Mouse (Mus musculus): ENCODE results near the gene Pxylp1. TPM values are rescaled to one million over a fixed set of nuclear protein-coding genes. Genes with fewer than 3 reads are reported as not detected.

Pxylp1 gene
- polyA plus RNA-seq, 1 experiment, result 0.04 TPM

DNA sequence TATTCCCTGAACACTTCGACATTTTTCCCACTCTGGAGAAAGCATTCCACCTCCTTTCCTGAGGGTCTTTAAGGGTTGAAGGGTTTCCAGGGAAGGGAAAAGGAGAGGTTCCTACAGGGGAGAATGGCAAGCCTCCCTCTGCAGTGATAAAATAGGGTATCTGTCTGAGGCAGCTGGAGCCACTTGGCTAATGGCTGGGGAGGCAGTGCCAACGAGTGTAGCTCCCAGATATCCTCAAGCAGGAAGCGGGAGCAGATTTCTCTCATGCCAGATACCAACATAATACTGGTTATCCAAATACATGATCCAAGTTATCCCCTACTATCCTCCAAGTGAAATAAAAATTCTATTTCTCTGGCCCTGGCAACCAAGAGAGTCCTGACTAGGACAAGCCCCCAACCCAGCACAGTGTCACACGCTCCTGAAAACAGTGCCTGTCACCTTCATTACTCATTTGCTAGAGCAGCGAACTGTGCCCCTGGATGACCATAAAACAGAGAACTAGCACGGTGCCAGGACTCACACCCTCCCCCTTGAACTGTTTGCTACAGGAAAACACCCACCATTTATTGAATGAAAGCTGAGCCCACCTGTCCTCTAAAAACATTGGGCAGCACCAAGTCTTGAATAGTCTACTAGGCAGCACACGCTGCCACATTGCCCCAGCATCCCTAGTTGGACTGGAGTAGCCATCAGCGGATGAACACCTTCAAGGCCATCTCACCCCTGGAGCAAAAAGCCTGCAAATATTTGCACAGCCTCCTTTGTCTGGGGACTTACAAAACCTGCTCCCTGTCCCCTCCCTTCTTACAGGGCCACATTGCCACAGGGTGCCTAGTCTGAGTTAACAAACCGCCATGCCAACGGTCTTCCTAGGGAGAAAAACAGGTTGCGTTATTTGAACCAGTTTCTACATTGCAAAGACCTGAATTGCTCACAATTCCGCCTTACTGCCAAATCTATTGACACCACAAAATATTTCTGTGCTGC is 833 bp downstream of the Pxylp1 start:
- Histone ChIP-seq H3K4me1 (peaks cover 17% of the 10 kb centered on the region), H3K27me3 (replicated peaks) (peaks cover 58% of the 10 kb centered on the region), H3K4me3 (replicated peaks) (no peak overlapping the region), H3K9me3 (peaks cover 8% of the 10 kb centered on the region), H3K36me3 (replicated peaks; ENCODE audit: low read length) (no peaks in the 10 kb centered on the region)
- TF ChIP-seq GATA1 (IDR thresholded peaks at IDR 0.05; ENCODE audit: borderline replicate concordance, low read length) (no peak), FLI1 (IDR thresholded peaks at IDR 0.05; ENCODE audit: low read length) (no peak)

DNA sequence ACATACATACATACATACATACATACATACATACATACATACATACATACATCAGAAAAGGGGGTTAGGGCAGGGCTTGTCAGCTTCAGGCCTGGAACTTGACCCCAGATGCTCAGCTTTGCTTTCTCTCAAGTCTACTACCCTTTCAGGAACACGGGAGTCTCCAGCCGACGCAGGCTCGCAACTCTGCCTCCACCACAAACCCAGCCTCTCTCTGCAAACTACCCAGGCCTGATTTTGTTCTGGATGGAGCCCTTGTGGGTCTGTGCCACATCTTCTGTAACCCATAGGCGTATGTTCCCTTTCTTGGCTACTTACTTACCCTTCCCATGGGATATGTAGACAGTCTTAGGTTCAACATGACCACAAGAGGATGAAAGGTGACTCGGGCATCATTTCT is 1.7 kb downstream of the Pxylp1 start:
- Histone ChIP-seq H3K27me3 (replicated peaks) (peaks cover 66% of the 10 kb centered on the region), H3K36me3 (replicated peaks; ENCODE audit: low read length) (no peaks in the 10 kb centered on the region), H3K9me3 (peaks cover 8% of the 10 kb centered on the region), H3K4me1 (peaks cover 17% of the 10 kb centered on the region), H3K4me3 (replicated peaks) (no peak overlapping the region)
- TF ChIP-seq GATA1 (IDR thresholded peaks at IDR 0.05; ENCODE audit: borderline replicate concordance, low read length) (no peak), FLI1 (IDR thresholded peaks at IDR 0.05; ENCODE audit: low read length) (no peak)

DNA sequence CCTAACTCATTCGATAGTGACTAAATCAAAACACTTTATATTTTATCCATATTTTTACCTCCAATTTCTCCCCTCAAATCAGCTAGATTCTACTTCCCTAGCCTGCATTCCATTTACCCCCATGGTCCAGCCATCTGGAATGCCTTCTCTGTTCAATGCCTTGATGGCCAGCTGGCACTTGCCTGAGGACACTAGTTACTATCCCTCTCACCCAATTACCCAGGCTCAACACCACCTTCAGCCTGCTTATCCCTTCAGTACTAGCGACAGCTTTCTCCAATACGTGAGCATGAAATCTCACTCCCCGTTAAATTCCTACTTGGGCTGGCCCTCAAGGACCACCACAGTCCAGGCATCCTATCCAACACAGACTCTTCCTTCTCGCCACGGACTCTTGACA is 2.2 kb downstream of the Pxylp1 start:
- Histone ChIP-seq H3K4me3 (replicated peaks) (no peak overlapping the region), H3K9me3 (peaks cover 8% of the 10 kb centered on the region), H3K27me3 (replicated peaks) (peaks cover 69% of the 10 kb centered on the region), H3K4me1 (peaks cover 17% of the 10 kb centered on the region), H3K36me3 (replicated peaks; ENCODE audit: low read length) (no peaks in the 10 kb centered on the region)
- TF ChIP-seq FLI1 (IDR thresholded peaks at IDR 0.05; ENCODE audit: low read length), result no peak
- TF ChIP-seq GATA1 (IDR thresholded peaks at IDR 0.05; ENCODE audit: borderline replicate concordance, low read length), result no peak

DNA sequence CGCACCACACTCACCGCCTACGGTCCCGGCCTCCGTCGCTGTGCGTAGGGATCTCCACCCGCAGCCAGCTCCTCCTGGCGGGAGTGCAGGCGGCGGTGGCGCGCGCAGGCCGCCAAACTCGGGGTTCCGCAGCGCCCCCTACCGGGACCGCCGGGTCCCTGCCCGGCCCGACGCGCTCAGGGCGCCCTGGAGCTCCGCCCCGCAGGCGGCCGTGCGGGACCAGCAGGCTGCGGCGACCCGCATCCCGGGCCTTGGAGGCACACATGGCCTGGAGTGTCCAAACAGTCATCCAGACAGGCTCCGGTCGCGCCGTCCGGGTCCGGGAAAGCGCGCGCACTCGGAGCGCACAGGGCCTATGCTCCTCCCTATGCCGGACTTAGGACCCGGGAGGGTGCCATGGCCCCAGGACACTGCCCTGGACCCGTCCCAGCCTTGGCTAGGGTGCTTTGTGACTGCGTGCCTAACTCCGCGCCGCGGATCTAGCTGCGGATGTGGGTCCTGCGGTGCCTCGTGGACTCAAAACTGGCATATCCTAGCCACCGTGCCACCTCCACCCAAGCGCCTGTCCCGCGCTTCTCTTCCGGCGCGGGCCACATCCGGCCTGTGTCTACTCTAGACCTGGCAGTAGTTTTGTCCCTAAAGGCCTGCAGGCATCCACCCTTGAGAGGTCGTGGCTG is 3.0 kb downstream of the Pxylp1 start:
- Histone ChIP-seq H3K9me3 (peaks cover 6% of the 10 kb centered on the region), H3K4me1 (peaks cover 17% of the 10 kb centered on the region), H3K36me3 (replicated peaks; ENCODE audit: low read length) (no peaks in the 10 kb centered on the region), H3K27me3 (replicated peaks) (peaks cover 71% of the 10 kb centered on the region), H3K4me3 (replicated peaks) (peak overlapping the region; percentile 93)
- TF ChIP-seq FLI1 (IDR thresholded peaks at IDR 0.05; ENCODE audit: low read length) (no peak), GATA1 (IDR thresholded peaks at IDR 0.05; ENCODE audit: borderline replicate concordance, low read length) (no peak)

DNA sequence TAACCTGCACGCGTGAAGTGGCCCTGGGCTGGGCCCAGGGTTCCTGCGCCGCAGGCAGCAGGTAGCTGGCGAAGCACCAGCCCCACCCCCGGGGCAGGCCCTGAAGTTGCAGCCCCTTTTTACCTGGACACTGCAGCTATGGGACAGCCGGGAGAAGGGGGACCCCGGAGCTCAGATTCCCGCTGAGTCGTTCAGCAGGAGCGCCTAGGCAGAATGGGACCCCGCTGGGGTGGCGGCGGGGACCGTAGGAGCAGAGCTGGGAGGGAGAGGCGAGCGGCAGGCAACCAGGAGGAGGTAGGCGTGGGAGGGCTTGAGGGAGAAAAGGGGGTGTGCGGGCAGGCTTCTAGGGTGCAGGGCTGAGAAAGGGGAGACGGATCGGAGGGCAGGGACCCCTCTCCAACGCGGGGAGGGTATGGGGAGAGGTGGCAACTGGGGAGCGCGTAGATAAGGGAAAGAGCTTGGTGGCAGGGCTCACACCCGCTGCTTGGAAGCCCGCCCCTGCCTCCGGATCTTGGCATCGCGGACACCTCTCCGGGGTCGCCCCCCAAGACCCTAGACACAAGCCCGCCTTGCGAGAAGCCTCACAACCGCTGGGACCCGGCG is 3.6 kb downstream of the Pxylp1 start:
- H3K4me3 ChIP-seq (replicated peaks), result peak overlapping the region; percentile 93

DNA sequence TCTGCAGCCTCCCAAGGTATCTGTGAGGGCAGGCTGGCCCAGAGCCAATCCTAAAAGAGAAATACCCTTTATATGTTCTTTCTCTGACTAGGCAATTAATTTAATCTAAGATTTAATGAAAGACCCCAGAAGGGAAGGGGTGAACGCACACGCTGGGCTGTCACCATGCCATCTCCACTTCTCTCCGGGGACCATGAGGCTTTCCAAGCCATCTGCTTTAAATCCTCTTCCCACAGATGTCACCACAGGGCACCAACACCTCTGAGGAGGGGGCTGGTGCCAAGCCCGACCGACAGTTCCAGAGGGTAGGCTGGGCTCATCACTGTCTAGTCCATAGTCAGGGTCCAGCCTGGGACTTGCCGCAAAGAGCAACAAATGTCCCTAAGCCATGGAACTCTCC is 4.5 kb downstream of the Pxylp1 start:
- no peaks in the 10 kb centered on the region for H3K36me3 ChIP-seq (replicated peaks; ENCODE audit: low read length)
- peaks cover 72% of the 10 kb centered on the region for H3K27me3 ChIP-seq (replicated peaks)
- peaks cover 17% of the 10 kb centered on the region for H3K4me1 ChIP-seq
- no peaks in the 10 kb centered on the region for H3K9me3 ChIP-seq
- no peak for TF ChIP-seq GATA1 (IDR thresholded peaks at IDR 0.05; ENCODE audit: borderline replicate concordance, low read length)
- no peak for TF ChIP-seq FLI1 (IDR thresholded peaks at IDR 0.05; ENCODE audit: low read length)
- no peak overlapping the region for H3K4me3 ChIP-seq (replicated peaks)

More for the DNA sequence above, 3.6 kb downstream of the Pxylp1 start:
- peaks cover 17% of the 10 kb centered on the region for H3K4me1 ChIP-seq
- no peak for TF ChIP-seq FLI1 (IDR thresholded peaks at IDR 0.05; ENCODE audit: low read length)
- no peak for TF ChIP-seq GATA1 (IDR thresholded peaks at IDR 0.05; ENCODE audit: borderline replicate concordance, low read length)
- peaks cover 72% of the 10 kb centered on the region for H3K27me3 ChIP-seq (replicated peaks)
- H3K36me3 ChIP-seq (replicated peaks; ENCODE audit: low read length), result no peaks in the 10 kb centered on the region
- H3K9me3 ChIP-seq, result peaks cover 3% of the 10 kb centered on the region

DNA sequence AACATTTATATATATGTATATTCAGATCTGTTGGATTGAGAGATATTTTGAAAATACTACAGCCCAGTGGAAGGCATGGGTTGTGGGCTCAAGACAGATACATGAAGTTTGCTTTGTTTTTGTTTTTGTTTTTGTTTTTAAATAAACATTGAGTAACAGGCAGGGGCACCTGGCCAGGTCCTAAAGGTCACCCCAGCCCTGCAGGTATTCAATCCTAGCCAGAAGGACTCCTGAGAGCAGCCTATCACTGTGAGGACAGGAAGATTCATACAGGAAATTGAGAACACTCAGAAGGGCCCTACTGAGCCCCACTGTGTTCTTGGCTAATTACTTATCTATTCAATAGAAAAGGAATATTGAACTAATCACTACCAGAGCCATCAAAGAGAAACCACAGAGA is 5.0 kb downstream of the Pxylp1 start:
- Histone ChIP-seq H3K4me1 (peaks cover 17% of the 10 kb centered on the region), H3K27me3 (replicated peaks) (peaks cover 74% of the 10 kb centered on the region), H3K4me3 (replicated peaks) (no peak overlapping the region), H3K9me3 (no peaks in the 10 kb centered on the region), H3K36me3 (replicated peaks; ENCODE audit: low read length) (no peaks in the 10 kb centered on the region)
- TF ChIP-seq GATA1 (IDR thresholded peaks at IDR 0.05; ENCODE audit: borderline replicate concordance, low read length) (no peak), FLI1 (IDR thresholded peaks at IDR 0.05; ENCODE audit: low read length) (no peak)

DNA sequence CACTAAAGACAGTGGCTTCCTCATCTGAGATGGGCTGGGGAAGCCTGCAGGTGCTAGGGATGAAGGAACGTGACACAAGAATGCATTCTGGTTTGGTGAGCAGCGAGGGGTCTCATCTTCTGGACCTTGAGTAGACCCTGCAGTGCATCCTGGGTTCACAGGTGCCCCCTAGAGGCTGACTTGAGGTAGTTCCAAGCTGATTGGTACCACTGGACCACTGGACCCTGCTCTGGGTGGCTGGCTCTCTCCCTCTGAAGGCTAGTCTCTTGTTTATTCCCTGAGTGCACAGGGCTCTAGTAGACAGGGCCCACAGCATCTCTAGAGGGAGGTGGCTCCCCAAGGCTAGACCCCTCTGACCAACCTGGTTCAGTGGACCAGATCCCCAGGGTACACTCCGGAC is 6.7 kb downstream of the Pxylp1 start:
- no peaks in the 10 kb centered on the region for H3K9me3 ChIP-seq
- TF ChIP-seq FLI1 (IDR thresholded peaks at IDR 0.05; ENCODE audit: low read length) (no peak), GATA1 (IDR thresholded peaks at IDR 0.05; ENCODE audit: borderline replicate concordance, low read length) (no peak)
- peaks cover 17% of the 10 kb centered on the region for H3K4me1 ChIP-seq
- no peaks in the 10 kb centered on the region for H3K36me3 ChIP-seq (replicated peaks; ENCODE audit: low read length)
- peaks cover 63% of the 10 kb centered on the region for H3K27me3 ChIP-seq (replicated peaks)
- no peak overlapping the region for H3K4me3 ChIP-seq (replicated peaks)

DNA sequence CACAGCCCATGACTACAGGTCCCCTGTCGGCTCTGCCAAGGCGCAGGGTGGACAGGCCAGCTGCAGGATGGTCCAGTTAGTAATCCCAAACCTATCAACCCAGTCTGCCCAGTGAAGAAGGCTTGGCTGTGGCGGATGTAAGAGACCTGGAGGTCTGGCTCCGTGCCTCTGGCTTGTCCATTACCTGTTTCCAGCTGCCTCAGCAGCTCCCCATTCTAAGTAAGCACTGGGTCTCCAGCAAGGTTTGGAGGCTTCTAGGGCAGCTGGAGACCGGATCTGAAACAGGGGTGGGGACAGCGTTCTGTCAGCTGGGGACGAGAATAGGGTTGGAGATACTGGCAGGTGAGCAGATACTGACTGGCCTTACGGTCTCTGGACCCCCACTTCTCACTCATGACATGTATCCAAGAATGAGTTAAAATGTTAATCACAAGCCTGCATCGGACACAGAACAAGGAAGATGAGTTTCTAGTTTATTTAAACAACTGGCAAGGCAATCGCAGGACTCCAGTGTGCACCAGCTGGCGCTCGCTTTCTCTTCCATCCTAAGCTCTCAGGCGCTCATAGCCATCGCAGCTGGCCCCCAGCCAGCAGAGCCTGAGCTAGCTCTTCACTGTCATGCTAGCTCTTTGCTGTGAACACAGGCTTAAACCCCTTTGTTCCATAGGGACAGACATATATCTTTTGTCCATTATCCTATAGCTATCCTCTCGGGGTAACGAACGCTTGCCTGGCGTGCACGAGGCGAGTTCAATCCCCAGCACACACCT is 9.8 kb downstream of the Pxylp1 start:
- Histone ChIP-seq H3K9me3 (no peaks in the 10 kb centered on the region), H3K27me3 (replicated peaks) (peaks cover 43% of the 10 kb centered on the region), H3K36me3 (replicated peaks; ENCODE audit: low read length) (no peaks in the 10 kb centered on the region), H3K4me3 (replicated peaks) (no peak overlapping the region), H3K4me1 (no peaks in the 10 kb centered on the region)
- TF ChIP-seq FLI1 (IDR thresholded peaks at IDR 0.05; ENCODE audit: low read length) (no peak), GATA1 (IDR thresholded peaks at IDR 0.05; ENCODE audit: borderline replicate concordance, low read length) (no peak)
